20 mouse cellular contexts compared by ENCODE assay signal in genomic region chr7:44484109-44484508, GRCm38 (mm10). TPM values are rescaled to one million over a fixed set of nuclear protein-coding genes. Genes with fewer than 3 reads are reported as not detected.
A peak's percentile ranks its signal among the peaks of the same experiment; 100 is the strongest.
DNase-seq lines count a peak whose midpoint lies in the region; ATAC-seq and TF ChIP-seq lines count a peak whose summit lies in the region.
"Had no signal": no experiment of that assay in that cellular context is flagged by ENCODE, and none has a peak within 500 bp of the region (broad histone marks: within the 10 kb centered on the region; RNA-seq: fewer than 3 reads in every experiment).

No protein-coding gene starts in this region.

- no peak overlapping the region for H3K9ac ChIP-seq in heart, embryonic 15.5 days
- no peak overlapping the region for H3K9ac ChIP-seq in liver, embryonic 15.5 days
- H3K9ac ChIP-seq: hindbrain, embryonic 12.5 days; limb, embryonic 13.5 days; lung, embryonic 15.5 days; midbrain, embryonic 12.5 days; neural tube, embryonic 13.5 days had no signal

- peak; percentile 7 for DNase-seq in gastrocnemius, adult 2 months
- no peak for DNase-seq in gastrocnemius, adult 18-20 months (ENCODE audit: low spot score)
- DNase-seq in heart, postnatal 4 days: no peak
- DNase-seq in layer of hippocampus, adult 8-10 months (ENCODE audit: low spot score in 2 of 2): no peak
- DNase-seq: adrenal gland, postnatal 36 days; cerebellum, adult 18-20 months; cerebellum, postnatal 36 days; kidney, adult 9 months had no signal

- no peak for TF ChIP-seq CTCF in gastrocnemius, adult 2 months (IDR thresholded peaks at IDR 0.05)

- no peaks in the 10 kb centered on the region for H3K27me3 ChIP-seq in heart, embryonic 15.5 days
- H3K27me3 ChIP-seq in megakaryocyte, embryonic 14.5 days (replicated peaks): peaks cover 28% of the 10 kb centered on the region
- peaks cover 31% of the 10 kb centered on the region for H3K27me3 ChIP-seq in liver, embryonic 15.5 days

- intact Hi-C loops in gastrocnemius, adult 2 months (cut with DNase I): loop anchor here (2.0 kb wide), 1 partner anchor 85 kb away; no protein-coding TSS in a partner anchor

- peak overlapping the region; percentile 44 for H3K4me2 ChIP-seq in heart, embryonic 15.5 days
- no peak overlapping the region for H3K4me2 ChIP-seq in liver, embryonic 15.5 days
- H3K4me2 ChIP-seq: hindbrain, embryonic 12.5 days; limb, embryonic 13.5 days; lung, embryonic 15.5 days; midbrain, embryonic 12.5 days; neural tube, embryonic 13.5 days had no signal

- H3K27ac ChIP-seq in gastrocnemius, adult 2 months: no peak overlapping the region
- peak overlapping the region; percentile 62 for H3K27ac ChIP-seq in heart, embryonic 15.5 days
- peak overlapping the region; percentile 71 for H3K27ac ChIP-seq in liver, embryonic 15.5 days (replicated peaks)
- H3K27ac ChIP-seq: embryonic facial prominence, embryonic 10.5 days; hindbrain, embryonic 12.5 days; limb, embryonic 13.5 days; lung, embryonic 15.5 days; midbrain, embryonic 12.5 days; neural tube, embryonic 13.5 days had no signal

- 100% methylated on average over 1 of the region's 1 CpGs for WGBS in heart, embryonic 15.5 days
- 87% methylated on average over 1 of the region's 1 CpGs for WGBS in liver, embryonic 15.5 days (ENCODE audit: insufficient replicate concordance)

- no peak for ATAC-seq in heart, embryonic 15.5 days (replicated peaks; ENCODE audit: insufficient number of reproducible peaks, insufficient read depth, low FRiP score, low read depth)
- no peak for ATAC-seq in megakaryocyte, adult 5-6 weeks (ENCODE audit: poor library complexity, severe bottlenecking)
- no peak for ATAC-seq in liver, embryonic 15.5 days (ENCODE audit: insufficient read depth)

- no peaks in the 10 kb centered on the region for H3K9me3 ChIP-seq in heart, embryonic 15.5 days (replicated peaks)
- no peaks in the 10 kb centered on the region for H3K9me3 ChIP-seq in megakaryocyte, embryonic 14.5 days
- H3K9me3 ChIP-seq in liver, embryonic 15.5 days (replicated peaks): no peaks in the 10 kb centered on the region
- H3K9me3 ChIP-seq: embryonic facial prominence, embryonic 10.5 days; hindbrain, embryonic 12.5 days; limb, embryonic 13.5 days; lung, embryonic 15.5 days; midbrain, embryonic 12.5 days; neural tube, embryonic 13.5 days had no signal

- H3K36me3 ChIP-seq in heart, embryonic 15.5 days: 0 out of 2 replicates have a peak, but pooled peaks cover under 1% of the 10 kb centered on the region
- H3K36me3 ChIP-seq in megakaryocyte, embryonic 14.5 days (replicated peaks; ENCODE audit: low read length): peaks cover 21% of the 10 kb centered on the region
- H3K36me3 ChIP-seq in liver, embryonic 15.5 days (replicated peaks): 0 out of 2 replicates have a peak, but pooled peaks cover 6% of the 10 kb centered on the region

- peaks cover 35% of the 10 kb centered on the region for H3K4me1 ChIP-seq in heart, embryonic 15.5 days (replicated peaks)
- peaks cover 17% of the 10 kb centered on the region for H3K4me1 ChIP-seq in megakaryocyte, embryonic 14.5 days
- peaks cover 49% of the 10 kb centered on the region for H3K4me1 ChIP-seq in liver, embryonic 15.5 days (replicated peaks)
- H3K4me1 ChIP-seq: limb, embryonic 13.5 days; lung, embryonic 15.5 days; midbrain, embryonic 12.5 days had no signal

- H3K4me3 ChIP-seq in gastrocnemius, adult 2 months: no peak overlapping the region
- H3K4me3 ChIP-seq in heart, embryonic 15.5 days: peak overlapping the region; percentile 20
- peak overlapping the region; percentile 51 for H3K4me3 ChIP-seq in megakaryocyte, embryonic 14.5 days (replicated peaks)
- H3K4me3 ChIP-seq in liver, embryonic 15.5 days (replicated peaks): no peak overlapping the region
- H3K4me3 ChIP-seq: embryonic facial prominence, embryonic 10.5 days; hindbrain, embryonic 12.5 days; limb, embryonic 13.5 days; lung, embryonic 15.5 days; midbrain, embryonic 12.5 days; neural tube, embryonic 13.5 days had no signal

RNA-seq across cellular contexts. Expression of gene Emc10, which starts 12.2 kb away (rescaled TPM):
- total RNA-seq in gastrocnemius, adult 2 months (2021): 10 to 100 TPM; 43.6 to 52.2 TPM
- 10 to 100 TPM; 48.2 to 49.0 TPM for total RNA-seq in gastrocnemius, adult 18-20 months (2021)
- polyA plus RNA-seq in heart, embryonic 15.5 days (2015; fragmentation: Nextera tagmentation; extraction: Ambion mirVana): 81.6 and 109 TPM in 2 replicates
- 10 to 100 TPM; 91.4 to 93.4 TPM for total RNA-seq in heart, postnatal 4 days (2021)
- 156 and 185 TPM in 2 replicates for polyA plus RNA-seq in megakaryocyte, embryonic 14.5 days (2012; ENCODE audit: insufficient read depth, low replicate concordance)
- total RNA-seq in megakaryocyte, adult 5-6 weeks (2015): 42.4 and 47.4 TPM in 2 replicates
- total RNA-seq in megakaryocyte, adult 5-6 weeks (2017): 23.1 and 27.4 TPM in 2 replicates
- polyA plus RNA-seq in liver, embryonic 15.5 days (2015; fragmentation: Nextera tagmentation; extraction: Ambion mirVana): 45.9 and 55.4 TPM in 2 replicates
- 100 to 1,000 TPM; 201 to 225 (median 215) TPM for total RNA-seq in layer of hippocampus, adult 8-10 months (2022)

RNA-seq across cellular contexts. Expression of gene Fam71e1, which starts 12.3 kb away (rescaled TPM):
- total RNA-seq in gastrocnemius, adult 2 months (2021): 1 to 10 TPM; 2.4 to 5.5 TPM
- 1 to 10 TPM; 3.5 to 5.0 TPM for total RNA-seq in gastrocnemius, adult 18-20 months (2021)
- 8.7 and 11.5 TPM in 2 replicates for polyA plus RNA-seq in heart, embryonic 15.5 days (2015; fragmentation: Nextera tagmentation; extraction: Ambion mirVana)
- total RNA-seq in heart, postnatal 4 days (2021): 1 to 10 TPM; 6.3 to 6.7 TPM
- 2.1 and 9.0 TPM in 2 replicates for polyA plus RNA-seq in megakaryocyte, embryonic 14.5 days (2012; ENCODE audit: insufficient read depth, low replicate concordance)
- total RNA-seq in megakaryocyte, adult 5-6 weeks (2015): 1.7 and 2.0 TPM in 2 replicates
- total RNA-seq in megakaryocyte, adult 5-6 weeks (2017): 0.12 TPM in 1 of 2 replicates, not detected in the other
- 1.7 and 2.0 TPM in 2 replicates for polyA plus RNA-seq in liver, embryonic 15.5 days (2015; fragmentation: Nextera tagmentation; extraction: Ambion mirVana)
- 10 to 100 TPM; 15.5 to 21.6 (median 19.0) TPM for total RNA-seq in layer of hippocampus, adult 8-10 months (2022)

RNA-seq across cellular contexts. Expression of gene Josd2, which starts 16.3 kb away (rescaled TPM):
- total RNA-seq in gastrocnemius, adult 2 months (2021): 10 to 100 TPM; 51.0 to 57.0 TPM
- total RNA-seq in gastrocnemius, adult 18-20 months (2021): 10 to 100 TPM; 49.8 to 49.9 TPM
- 134 and 146 TPM in 2 replicates for polyA plus RNA-seq in heart, embryonic 15.5 days (2015; fragmentation: Nextera tagmentation; extraction: Ambion mirVana)
- 10 to 100 TPM; 71.8 to 81.4 TPM for total RNA-seq in heart, postnatal 4 days (2021)
- polyA plus RNA-seq in megakaryocyte, embryonic 14.5 days (2012; ENCODE audit: insufficient read depth, low replicate concordance): 191 and 466 TPM in 2 replicates
- total RNA-seq in megakaryocyte, adult 5-6 weeks (2015): 18.2 and 20.3 TPM in 2 replicates
- total RNA-seq in megakaryocyte, adult 5-6 weeks (2017): 12.5 and 14.0 TPM in 2 replicates
- 175 and 198 TPM in 2 replicates for polyA plus RNA-seq in liver, embryonic 15.5 days (2015; fragmentation: Nextera tagmentation; extraction: Ambion mirVana)
- total RNA-seq in layer of hippocampus, adult 8-10 months (2022): 100 to 1,000 TPM in 2 of 4 experiments, 10 to 100 TPM in 2; 97.1 to 114 (median 103) TPM

RNA-seq across cellular contexts. Expression of gene Aspdh, which starts 18.9 kb away (rescaled TPM):
- total RNA-seq in gastrocnemius, adult 2 months (2021): not detected
- not detected for total RNA-seq in gastrocnemius, adult 18-20 months (2021)
- 0.43 and 0.74 TPM in 2 replicates for polyA plus RNA-seq in heart, embryonic 15.5 days (2015; fragmentation: Nextera tagmentation; extraction: Ambion mirVana)
- total RNA-seq in heart, postnatal 4 days (2021): 1 to 10 TPM; 2.2 TPM
- polyA plus RNA-seq in megakaryocyte, embryonic 14.5 days (2012; ENCODE audit: insufficient read depth, low replicate concordance): not detected in 2 replicates
- total RNA-seq in megakaryocyte, adult 5-6 weeks (2015): not detected in 2 replicates
- not detected in 2 replicates for total RNA-seq in megakaryocyte, adult 5-6 weeks (2017)
- polyA plus RNA-seq in liver, embryonic 15.5 days (2015; fragmentation: Nextera tagmentation; extraction: Ambion mirVana): 14.3 and 17.3 TPM in 2 replicates
- 10 to 100 TPM; 11.1 to 13.6 (median 12.4) TPM for total RNA-seq in layer of hippocampus, adult 8-10 months (2022)
- total RNA-seq: CH12.LX; gastrocnemius, postnatal 4 days had no signal
- polyA plus RNA-seq: embryonic facial prominence, embryonic 10.5 days had no signal

RNA-seq across cellular contexts. Expression of gene Mybpc2, which starts 40.3 kb away (rescaled TPM):
- 1,000 to 10,000 TPM; 2,660 to 4,973 TPM for total RNA-seq in gastrocnemius, adult 2 months (2021)
- 1,000 to 10,000 TPM; 4,330 to 4,768 TPM for total RNA-seq in gastrocnemius, adult 18-20 months (2021)
- polyA plus RNA-seq in heart, embryonic 15.5 days (2015; fragmentation: Nextera tagmentation; extraction: Ambion mirVana): 2.7 and 3.9 TPM in 2 replicates
- 10 to 100 TPM; 15.3 to 15.8 TPM for total RNA-seq in heart, postnatal 4 days (2021)
- 0.09 TPM in 1 of 2 replicates, not detected in the other for polyA plus RNA-seq in megakaryocyte, embryonic 14.5 days (2012; ENCODE audit: insufficient read depth, low replicate concordance)
- not detected in 2 replicates for total RNA-seq in megakaryocyte, adult 5-6 weeks (2015)
- total RNA-seq in megakaryocyte, adult 5-6 weeks (2017): not detected in 2 replicates
- polyA plus RNA-seq in liver, embryonic 15.5 days (2015; fragmentation: Nextera tagmentation; extraction: Ambion mirVana): 0.08 and 0.10 TPM in 2 replicates
- total RNA-seq in layer of hippocampus, adult 8-10 months (2022): under 1 TPM in 3 of 4 experiments, not detected in 1; 0.10 to 0.57 (median 0.14) TPM
- total RNA-seq: adrenal gland, postnatal 36 days had no signal

Comparison
In these comparisons a context has a peak if more than half of its experiments do, and no peak if none do; other contexts are left out.
1. H3K4me3 ChIP-seq: peak in heart, embryonic 15.5 days (single experiment) and megakaryocyte, embryonic 14.5 days (single experiment); none in gastrocnemius, adult 2 months (single experiment) and liver, embryonic 15.5 days (single experiment).